Mouse (Mus musculus) testis, postnatal 10 days (tissue): ENCODE data around the gene Wdr27.
"Not testable (repeated sequence)": the region's sequence is repeated elsewhere in the genome, so short reads cannot be mapped to it uniquely, and the experiment has no call there.

Experiments
- DNase-seq: peaks from one replicate; pipeline ENCODE4 v3.0.0; 2021; ENCODE audit warnings: low spot score

Gene Wdr27

DNA sequence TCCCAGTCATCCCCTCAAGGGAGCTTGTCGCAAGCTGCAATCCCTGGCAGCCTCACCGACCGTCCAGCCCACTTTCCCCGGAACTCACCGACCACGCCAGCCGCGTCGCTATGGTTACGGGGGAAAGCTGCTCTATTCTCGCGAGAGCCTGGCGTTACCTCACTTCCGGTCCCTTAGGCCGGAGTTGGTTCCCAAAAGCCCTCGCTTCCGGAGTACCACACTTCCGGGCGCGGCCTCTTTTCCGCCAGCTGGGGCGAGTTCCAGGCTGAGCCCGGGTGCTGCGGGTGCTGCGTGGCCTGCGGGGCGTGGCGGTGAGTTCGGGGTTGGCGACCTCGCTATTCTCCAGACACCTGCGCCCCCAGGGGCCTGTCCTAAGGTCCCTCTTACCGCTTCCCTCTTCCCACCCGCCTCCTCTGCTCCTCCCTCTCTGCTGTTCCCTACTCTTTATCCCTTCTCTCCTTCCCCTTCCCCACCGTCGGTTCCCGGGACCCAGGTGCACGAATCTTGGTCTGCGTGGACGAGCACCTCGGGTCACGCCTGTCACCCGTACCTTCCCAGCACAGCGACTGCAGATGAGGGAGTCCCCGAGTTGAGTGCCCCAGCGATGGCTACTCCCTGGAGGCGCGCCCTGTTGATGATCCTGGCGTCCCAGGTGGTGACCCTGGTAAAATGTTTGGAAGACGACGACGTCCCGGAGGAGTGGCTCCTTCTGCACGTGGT lies at the start of gene Wdr27, which contains the start of gene 1600012H06Rik:
Gene Wdr27, minus strand, starts transcription at position 150 of the 720 bp plus-strand sequence.
Gene 1600012H06Rik, plus strand, starts transcription at position 176 of the 720 bp plus-strand sequence.
- DNase-seq, result peak; percentile 99

DNA sequence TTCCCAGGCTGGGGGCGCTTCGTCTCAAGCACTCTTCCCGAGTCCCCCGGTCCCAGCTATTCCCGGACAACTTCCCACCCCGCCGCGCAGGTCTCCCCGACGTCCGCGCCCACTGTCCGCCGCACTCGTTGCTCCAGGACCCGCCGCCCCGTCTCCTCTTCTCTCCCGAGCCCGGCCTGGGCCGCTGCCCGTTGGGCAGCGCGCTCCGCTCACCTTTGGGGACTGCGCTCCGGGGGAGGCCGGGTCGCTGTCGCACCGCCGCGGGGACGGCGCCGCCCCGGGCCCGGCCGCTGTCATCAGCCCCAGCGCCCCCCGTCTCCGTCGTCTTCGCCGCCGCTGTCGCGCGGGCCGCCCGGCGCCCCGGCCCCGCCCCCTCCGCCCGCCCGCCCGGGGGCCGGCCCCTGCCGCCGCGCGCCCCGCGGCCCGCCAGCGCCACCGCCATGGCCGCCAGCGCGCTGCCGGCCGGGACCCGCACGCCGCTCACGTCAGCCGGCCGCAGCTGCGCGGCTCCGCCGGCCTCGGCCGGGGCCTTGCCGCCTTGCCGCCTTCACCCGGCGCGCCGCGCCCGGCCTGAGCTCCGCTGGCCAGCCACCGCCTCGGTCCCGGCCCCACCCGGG lies 49.7 kb upstream of the Wdr27 start:
- not testable (repeated sequence) for DNase-seq

DNA sequence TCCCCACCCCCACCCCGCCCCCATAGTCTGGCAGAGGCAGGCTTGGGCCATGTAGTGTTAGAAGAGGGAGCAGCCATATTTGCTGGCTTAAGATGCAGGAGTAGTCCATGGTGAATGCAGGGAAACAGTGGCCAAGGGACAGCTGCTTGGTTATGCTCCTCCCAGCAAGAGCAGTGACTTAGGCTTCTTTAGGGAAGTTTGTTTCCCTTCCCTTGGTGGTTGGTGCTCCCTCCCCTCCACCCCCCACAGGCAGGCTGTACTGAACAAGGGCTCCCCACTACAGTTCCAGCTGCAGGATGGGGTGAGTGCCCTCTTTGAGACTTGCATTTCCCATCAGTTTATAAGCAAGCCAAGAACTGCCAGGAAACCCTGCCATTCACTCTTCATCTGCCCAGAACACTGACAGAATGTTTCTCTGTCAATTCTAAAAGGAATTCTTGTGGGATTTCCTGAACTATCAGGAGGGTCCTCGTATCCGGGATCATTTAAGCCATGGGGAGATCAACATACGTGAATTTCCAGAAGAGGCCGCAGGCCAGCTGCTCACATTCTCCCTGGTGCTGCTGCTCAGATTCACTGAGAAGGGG lies 47.3 kb upstream of the Wdr27 start:
- not testable (repeated sequence) for DNase-seq

DNA sequence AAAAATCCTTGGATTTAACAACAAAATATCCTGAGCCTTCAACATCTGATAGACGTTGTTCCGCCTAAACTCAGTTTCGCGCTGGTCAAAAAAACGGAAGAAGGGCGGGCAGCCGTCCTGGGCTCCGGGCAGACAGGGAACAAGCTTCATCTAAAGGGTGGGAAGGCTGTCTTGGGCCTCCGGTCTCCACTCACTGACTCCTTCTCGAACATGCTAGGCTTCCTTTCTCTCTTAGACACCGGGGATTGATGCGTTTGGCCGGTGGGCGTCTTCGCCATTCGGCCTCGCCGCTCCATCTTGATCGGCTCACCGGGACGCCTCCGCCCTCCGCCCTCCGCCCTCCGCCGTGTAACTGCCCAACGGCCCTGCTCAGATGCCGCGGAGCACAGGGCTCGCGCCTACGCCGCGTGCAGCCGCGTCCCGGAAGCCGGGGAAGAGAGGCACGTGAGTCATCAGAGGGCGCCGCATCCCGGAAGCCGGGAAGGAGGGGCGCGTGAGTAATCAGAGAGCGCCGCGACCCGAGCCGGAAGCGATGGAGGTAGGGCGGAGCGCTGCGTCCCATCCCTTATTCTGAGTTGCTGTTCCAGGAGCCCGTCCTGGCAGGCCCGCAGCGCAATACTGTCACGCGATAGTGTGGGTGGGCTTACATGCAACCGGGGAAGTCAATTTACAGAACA lies 35.5 kb upstream of the Wdr27 start, which contains the start of the genes 9030025P20Rik and Gm3417:
Gene 9030025P20Rik, plus strand, starts transcription at position 107 of the 677 bp plus-strand sequence.
Gene Gm3417, minus strand, starts transcription at position 429 of the 677 bp plus-strand sequence.
- DNase-seq, result not testable (repeated sequence)

DNA sequence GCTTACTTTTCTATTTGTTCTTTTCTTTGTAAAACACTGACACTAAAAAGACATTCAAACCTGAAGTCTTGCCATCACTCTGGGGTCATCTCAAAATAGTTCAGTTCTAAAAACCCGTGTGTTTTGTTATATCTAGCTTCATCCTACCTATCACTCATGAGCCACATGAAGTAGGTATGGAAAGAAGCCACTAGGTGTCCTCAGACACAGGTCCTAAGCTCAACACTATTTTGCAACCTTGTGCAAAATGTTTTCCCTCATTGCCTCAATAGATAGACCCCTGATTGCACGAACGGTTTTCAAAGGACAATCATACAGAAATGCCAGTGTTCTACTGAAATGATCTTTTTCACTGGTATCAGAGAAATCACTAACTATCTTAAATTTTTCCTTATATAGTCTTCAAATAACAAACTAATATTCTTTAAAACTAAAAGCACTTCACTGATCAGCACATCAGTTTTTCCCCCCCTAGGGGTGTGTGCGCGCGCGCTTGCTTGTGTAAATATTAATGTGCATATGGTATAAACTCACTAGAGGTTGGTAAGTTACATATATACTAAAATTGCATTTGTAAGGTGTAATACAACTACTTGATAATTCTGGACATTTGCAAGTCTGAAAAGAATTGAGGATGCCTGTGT lies 34.9 kb upstream of the Wdr27 start:
- not testable (repeated sequence) for DNase-seq

DNA sequence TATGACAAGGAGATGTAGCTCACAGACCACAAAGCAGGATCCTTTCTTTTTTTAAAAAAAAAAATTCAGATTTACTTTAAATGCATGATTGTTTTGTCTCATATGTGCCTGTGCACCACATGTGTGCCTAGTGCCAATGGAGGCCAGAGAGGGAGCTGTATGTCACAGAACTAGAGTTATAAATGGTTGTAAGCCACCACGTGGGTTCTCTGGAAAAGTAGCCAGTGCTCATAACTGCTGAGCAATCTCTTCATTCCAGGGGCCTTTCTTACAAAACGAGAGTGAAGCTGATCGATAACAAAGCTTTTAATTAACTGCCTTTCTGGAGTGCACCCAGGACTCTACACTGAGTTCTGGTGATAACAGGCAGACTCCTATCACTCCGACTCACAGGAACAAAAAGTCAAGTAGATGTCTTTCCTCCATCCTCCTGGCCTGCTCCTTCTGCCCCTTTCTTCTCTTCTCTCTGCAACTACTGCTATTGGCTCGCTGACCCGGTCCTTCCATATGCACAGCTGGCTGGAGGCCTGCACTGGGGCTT lies 25.5 kb upstream of the Wdr27 start:
- DNase-seq, result not testable (repeated sequence)

DNA sequence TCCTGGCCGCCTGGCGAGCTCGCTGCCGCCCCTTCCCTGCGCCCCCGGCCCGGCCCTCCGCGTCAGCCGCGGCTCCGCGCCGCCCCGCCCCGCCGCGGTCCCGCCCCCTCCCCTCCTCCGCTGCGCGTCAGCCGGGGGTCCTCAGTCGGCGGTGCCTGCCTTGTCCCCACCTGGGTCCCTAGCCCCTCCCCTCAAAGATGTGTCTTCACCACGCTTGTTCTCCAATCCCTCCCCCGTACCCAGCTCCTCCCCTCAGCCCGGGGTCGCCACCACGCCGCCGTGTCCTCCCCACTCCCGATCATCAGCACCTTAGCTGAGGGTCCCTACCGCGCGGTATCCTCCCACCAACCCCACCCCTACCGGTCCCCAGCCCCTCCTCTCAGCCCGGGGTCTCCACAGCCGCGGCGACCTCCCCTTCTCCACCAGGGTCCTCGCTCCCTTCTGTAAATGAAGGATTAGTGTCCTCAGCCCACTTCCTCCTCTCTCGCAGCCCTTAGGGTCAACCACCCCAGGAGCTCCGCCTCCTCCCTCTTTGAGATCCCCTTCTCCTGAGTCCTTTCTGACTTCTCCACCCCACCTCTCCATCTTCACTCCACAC lies 18.7 kb upstream of the Wdr27 start:
- not testable (repeated sequence) for DNase-seq

DNA sequence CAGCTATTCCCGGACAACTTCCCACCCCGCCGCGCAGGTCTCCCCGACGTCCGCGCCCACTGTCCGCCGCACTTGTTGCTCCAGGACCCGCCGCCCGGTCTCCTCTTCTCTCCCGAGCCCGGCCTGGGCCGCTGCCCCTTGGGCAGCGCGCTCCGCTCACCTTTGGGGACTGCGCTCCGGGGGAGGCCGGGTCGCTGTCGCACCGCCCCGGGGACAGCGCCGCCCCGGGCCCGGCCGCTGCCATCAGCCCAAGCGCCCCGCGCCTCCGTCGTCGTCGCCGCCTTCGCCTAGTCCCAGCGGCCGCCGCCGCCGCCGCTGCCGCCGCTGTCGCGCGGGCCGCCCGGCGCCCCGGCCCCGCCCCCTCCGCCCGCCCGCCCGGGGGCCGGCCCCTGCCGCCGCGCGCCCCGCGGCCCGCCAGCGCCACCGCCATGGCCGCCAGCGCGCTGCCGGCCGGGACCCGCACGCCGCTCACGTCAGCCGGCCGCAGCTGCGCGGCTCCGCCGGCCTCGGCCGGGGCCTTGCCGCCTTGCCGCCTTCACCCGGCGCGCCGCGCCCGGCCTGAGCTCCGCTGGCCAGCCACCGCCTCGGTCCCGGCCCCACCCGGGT lies 18.1 kb upstream of the Wdr27 start, which contains the start of gene Phf10:
Gene Phf10, minus strand, starts transcription at position 323 of the 606 bp plus-strand sequence.
- peak; percentile 67 for DNase-seq

DNA sequence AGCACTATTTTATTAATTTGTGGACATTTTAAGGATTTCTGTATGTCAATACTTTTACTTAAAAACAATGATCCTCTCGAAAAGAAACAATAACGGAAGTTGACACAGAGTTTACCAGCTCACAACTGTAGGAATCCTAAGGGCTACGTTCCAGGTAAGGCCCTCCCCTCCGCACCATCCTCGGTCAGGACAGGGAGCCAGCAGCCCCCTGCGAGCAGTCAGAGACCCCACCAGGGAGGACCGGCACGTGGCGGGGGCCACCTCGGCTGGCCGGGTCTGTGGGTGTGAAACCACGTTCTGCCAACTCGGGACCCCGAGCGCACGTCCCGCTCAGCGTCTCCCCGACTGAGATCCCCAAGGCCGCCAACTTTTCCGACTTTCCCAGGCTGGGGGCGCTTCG lies 17.6 kb upstream of the Wdr27 start:
- DNase-seq, result peak; percentile 58

DNA sequence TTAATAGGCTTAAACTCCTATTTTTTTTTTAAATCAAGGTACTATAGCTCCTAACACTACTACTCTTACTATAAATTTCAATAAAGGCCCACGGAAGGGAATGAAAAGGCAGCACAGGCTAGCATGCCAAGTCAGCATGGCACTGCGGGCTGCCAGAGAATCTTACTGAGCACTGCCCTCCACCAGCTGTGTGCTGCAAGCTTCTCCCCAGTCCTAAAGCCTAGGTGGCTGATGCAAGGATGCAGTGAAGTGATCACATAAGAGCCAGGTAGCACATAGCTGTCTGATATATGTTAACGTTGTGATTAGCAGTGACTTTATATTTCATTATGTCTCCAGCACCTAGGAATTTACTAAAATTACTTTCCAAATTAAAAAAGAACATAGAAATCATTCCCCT lies 17.0 kb upstream of the Wdr27 start:
- no peak for DNase-seq

DNA sequence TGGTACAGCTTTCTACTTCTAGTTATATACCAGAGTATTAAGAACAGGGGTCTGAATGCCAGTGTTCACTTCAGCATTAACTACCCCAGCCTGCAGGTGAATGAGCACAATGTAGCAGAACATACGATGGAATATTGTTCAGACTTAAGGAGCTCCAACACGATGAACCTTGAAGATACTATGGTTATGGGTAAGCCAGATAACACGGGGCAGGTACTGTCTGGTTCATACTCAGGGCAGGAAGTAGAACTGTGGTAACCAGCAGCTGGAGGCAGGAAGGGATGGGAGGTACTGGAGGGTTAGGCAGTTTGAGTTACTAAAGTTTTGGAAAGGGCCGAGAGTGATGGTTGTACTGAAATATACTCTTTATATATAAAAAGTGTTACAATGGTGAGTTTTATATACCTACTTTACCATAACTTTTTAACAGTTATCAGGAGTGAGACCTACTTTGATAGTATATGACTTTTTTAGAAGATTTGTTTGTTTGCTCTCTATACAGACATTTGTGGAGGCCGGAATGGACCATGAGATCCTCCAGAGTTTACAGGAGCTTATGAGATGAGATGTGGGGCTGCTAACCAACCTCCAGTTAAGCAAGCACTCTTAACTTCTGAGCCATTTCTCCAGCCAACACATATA lies 15.8 kb upstream of the Wdr27 start:
- DNase-seq, result no peak

DNA sequence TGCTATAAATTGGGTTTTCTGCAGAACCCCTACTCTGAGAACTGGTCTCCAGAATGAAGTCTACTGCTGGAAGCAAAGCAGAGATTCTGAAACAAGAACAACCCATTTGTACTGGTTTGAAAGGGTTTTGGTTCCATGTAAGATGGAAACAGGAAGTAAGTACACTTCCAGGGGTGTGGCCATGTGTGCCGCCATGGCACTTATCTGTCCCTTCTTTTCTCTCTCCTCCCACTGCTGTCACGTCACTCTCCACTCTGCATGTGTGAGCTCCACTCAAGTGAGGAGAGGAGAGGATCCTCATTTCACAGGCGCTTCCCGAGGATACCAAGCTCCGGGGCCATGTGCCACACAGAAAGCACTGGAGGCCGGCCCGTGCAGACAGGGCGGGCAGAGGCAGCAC lies 10.5 kb upstream of the Wdr27 start:
- no peak for DNase-seq

DNA sequence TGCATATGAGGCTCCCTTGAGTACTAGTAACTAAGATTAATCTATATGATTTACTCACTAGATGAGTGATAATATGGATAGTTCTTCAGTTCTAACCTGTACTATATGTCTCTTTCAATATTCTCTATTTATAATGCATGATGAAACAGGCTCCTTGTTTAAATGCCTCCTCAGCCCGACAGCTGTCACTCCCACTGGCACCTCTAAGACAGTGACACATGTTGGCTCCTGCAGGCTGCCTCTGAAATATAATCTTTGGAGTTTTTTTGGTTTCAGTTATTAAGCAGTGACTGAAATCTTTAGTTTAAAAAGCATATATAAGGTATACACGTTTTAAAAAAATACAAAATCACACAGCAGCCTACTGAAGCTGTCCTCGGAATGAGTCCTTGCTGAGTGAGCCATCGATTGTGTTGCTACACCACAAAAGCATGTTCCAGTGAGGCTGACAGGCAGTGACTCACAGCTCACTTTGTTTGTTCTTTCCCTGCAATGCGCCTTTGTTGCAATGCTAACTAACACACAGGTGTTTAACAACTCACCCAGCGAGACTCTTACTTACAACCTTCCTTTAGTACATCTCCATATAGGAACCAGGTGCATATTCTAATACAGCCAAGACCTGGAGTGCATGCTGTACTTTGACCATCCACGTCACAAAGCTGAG lies 6.3 kb upstream of the Wdr27 start:
- no peak for DNase-seq

DNA sequence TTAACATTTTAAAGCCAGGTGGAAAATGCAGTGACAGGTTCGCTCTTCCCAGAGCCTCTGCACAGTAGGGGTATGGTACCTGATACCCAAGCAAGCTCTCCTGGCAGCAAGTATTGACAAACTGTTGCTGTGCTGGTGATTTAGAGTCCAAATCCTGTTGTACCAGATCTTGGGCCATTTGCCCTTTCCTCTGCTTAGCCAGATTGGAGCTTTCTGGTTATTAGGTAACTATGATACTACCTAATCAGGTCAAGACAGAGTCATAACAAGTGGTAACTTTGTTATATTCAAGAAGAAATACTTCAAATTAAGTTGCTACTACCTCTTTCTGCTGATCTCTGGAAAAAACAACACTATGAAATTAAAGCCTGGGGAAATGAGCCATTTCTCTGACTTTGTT lies 1.6 kb upstream of the Wdr27 start:
- DNase-seq, result no peak

DNA sequence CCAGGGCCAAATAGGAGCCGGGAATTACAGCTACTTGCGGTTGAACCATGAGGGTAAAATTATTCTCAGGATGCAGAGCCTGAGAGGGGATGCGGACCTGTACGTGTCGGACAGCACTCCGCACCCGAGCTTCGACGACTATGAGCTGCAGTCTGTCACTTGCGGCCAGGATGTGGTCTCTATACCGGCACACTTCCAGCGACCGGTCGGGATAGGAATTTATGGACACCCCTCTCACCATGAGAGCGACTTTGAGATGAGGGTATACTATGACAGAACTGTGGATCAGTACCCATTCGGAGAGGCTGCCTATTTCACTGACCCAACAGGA lies 736 bp upstream of the Wdr27 start:
- no peak for DNase-seq

DNA sequence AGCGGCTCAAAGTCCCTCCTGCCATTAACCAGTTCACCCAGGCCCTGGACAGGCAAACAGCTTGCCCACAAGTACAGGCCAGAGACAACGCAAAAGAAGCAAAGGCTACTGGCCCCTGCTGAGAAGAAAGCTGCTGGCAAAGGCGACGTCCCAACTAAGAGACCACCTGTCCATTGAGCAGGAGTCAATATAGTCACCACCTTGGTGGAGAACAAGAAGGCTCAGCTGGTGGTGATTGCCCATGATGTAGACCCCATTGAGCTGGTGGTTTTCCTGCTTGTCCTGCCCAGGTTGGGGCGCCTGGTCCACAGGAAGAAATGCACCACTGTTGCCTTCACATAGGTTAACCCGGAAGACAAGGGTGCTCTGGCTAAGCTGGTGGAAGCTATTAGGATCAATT lies 777 bp downstream of the Wdr27 start:
- not testable (repeated sequence) for DNase-seq

DNA sequence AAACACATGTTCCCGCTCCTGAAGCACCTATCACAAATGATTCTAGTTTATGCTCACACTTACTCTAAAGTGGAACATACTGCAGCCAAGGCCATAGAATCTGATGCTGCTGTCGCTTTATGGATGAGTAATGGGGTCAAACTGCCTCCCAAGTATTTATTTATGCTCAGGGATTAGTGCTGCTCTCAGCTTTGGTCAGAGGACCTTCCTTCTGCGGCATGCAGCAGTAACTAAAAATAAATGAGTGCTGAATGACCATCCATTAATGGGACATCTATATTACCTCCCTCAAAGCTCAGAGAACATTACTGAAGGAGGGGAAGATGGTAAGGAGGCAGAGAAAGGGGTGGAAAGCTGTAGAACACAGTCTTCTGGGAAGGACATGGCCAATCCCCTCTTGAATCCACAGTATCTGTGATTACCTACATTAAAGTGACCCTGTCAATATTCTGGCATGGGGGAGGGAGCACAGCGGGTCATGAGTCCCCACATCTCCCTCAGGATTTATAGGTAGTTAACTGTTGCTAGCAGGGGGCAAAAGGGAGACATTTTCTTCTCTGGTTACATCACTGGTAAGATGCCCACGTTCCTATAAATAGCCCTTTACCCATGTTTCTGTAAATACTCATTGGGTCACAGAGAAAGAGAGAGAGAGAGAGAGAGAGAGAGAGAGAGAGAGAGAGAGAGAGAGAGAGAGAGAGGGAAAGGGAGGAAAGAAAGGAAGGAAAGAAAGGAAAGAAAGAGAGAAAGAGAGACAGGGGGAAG lies 6.9 kb downstream of the Wdr27 start:
- DNase-seq, result no peak

DNA sequence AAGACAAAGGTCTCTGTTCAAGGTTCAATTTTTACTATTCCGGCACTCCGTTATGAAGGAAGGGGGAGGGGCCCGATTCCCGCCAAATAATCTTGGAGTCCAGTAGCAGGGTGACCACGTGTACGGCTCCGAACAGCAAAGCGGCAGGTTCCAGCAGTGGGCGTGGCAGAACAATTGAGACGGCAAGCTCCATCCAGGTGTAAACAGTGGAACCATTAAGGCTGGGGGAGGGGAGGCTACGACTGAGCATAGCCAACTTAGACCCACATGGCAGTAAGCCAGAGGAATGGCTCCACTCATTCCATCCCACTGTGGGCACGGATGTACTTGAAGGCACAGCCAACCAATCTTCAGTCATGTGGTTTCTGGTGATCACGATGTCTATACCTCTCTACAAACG lies 7.7 kb downstream of the Wdr27 start:
- not testable (repeated sequence) for DNase-seq

DNA sequence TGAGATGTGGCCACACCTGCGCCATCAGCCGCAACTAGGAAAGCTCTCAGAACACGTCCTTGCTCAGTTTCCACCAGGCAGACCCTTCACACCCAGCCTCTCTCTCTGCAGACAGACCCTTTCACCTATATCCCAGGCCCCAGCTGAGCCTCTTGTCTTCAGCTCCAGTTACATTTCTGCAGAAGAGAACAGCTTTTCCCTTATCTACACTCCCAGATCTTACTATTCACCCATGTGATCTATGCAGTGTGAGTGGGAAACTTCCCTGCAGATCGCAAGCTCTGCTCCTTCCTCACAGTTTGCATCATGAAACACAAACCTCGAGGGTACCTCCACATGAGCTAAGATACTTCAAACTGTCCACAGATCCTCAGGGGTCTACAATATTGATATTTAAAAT lies 11.5 kb downstream of the Wdr27 start:
- DNase-seq, result no peak
